Mouse (Mus musculus) bone marrow, adult 2 months (tissue): ENCODE results near the gene Tubg2.

Experiments used
- CTCF ChIP-seq: fragments of 200-500 bp; IDR thresholded peaks from 2 replicates; pipeline ENCODE4 v1.5.1; 2011; ENCODE audit warnings: low read length, control low read depth; ENCODE audit not compliant: control insufficient read depth, insufficient read depth
- POLR2A ChIP-seq: fragments of 200-500 bp; IDR thresholded peaks from 2 replicates; pipeline ENCODE4 v1.6.1; 2011; ENCODE audit warnings: low read depth, mild to moderate bottlenecking, control low read depth, low read length, borderline replicate concordance; ENCODE audit not compliant: control insufficient read depth

GRCm38 (mm10) chr11:101134217-101134865 lies 21.4 kb upstream of the Tubg2 start:
- TF ChIP-seq POLR2A (no peak), CTCF (no peak)
